Mouse (Mus musculus): ENCODE results near the gene Steap3. TPM values are rescaled to one million over a fixed set of nuclear protein-coding genes. Genes with fewer than 3 reads are reported as not detected.

The Steap3 gene
- polyA plus RNA-seq, 1 experiment from 2014 or later, result 3.0 TPM

GRCm38 (mm10) chr1:120229723-120230471, 42.6 kb downstream of the Steap3 start:
- ATAC-seq (ENCODE audit: insufficient read depth, low FRiP score, low TSS enrichment), result no peak
- Histone ChIP-seq H3K4me3 (ENCODE audit: low read depth, low read length) (no peak overlapping the region), H3K27me3 (ENCODE audit: control insufficient read depth, insufficient read depth, low read length) (no peaks in the 10 kb centered on the region), H3K9ac (ENCODE audit: low read length) (no peak overlapping the region), H3K36me3 (ENCODE audit: control insufficient read depth, insufficient read depth, low read length) (no peaks in the 10 kb centered on the region), H3K9me3 (ENCODE audit: control insufficient read depth, low read length) (no peaks in the 10 kb centered on the region), H3K27ac (ENCODE audit: low read depth, low read length) (no peak overlapping the region), H3K4me2 (ENCODE audit: low read depth) (no peak overlapping the region), H3K4me1 (ENCODE audit: control insufficient read depth, insufficient read depth, low read length) (no peaks in the 10 kb centered on the region)
- 78% methylated on average over 10 of the region's 10 CpGs for WGBS
- DNase-seq (ENCODE audit: low spot score), result no peak

GRCm38 (mm10) chr1:120223613-120224012, 48.9 kb downstream of the Steap3 start:
- no peak for DNase-seq (ENCODE audit: low spot score)
- WGBS, result 80% methylated on average over 4 of the region's 4 CpGs
- no peaks in the 10 kb centered on the region for H3K4me1 ChIP-seq (ENCODE audit: control insufficient read depth, insufficient read depth, low read length)

GRCm38 (mm10) chr1:120221285-120221684, 51.2 kb downstream of the Steap3 start:
- H3K4me2 ChIP-seq (ENCODE audit: low read depth), result no peak overlapping the region
- H3K9me3 ChIP-seq (ENCODE audit: control insufficient read depth, low read length), result no peaks in the 10 kb centered on the region
- no peak overlapping the region for H3K4me3 ChIP-seq (ENCODE audit: low read depth, low read length)
- DNase-seq (ENCODE audit: low spot score), result no peak
- WGBS, result 54% methylated on average over 2 of the region's 2 CpGs
- H3K36me3 ChIP-seq (ENCODE audit: control insufficient read depth, insufficient read depth, low read length), result no peaks in the 10 kb centered on the region
- no peak for ATAC-seq (ENCODE audit: insufficient read depth, low FRiP score, low TSS enrichment)
- no peak overlapping the region for H3K9ac ChIP-seq (ENCODE audit: low read length)
- no peak overlapping the region for H3K27ac ChIP-seq (ENCODE audit: low read depth, low read length)
- H3K27me3 ChIP-seq (ENCODE audit: control insufficient read depth, insufficient read depth, low read length), result no peaks in the 10 kb centered on the region
- H3K4me1 ChIP-seq (ENCODE audit: control insufficient read depth, insufficient read depth, low read length), result no peaks in the 10 kb centered on the region

More at GRCm38 (mm10) chr1:120223613-120224012, 48.9 kb downstream of the Steap3 start:
- Histone ChIP-seq H3K4me2 (ENCODE audit: low read depth) (no peak overlapping the region), H3K9ac (ENCODE audit: low read length) (no peak overlapping the region), H3K9me3 (ENCODE audit: control insufficient read depth, low read length) (no peaks in the 10 kb centered on the region), H3K27ac (ENCODE audit: low read depth, low read length) (no peak overlapping the region), H3K4me3 (ENCODE audit: low read depth, low read length) (no peak overlapping the region), H3K36me3 (ENCODE audit: control insufficient read depth, insufficient read depth, low read length) (no peaks in the 10 kb centered on the region), H3K27me3 (ENCODE audit: control insufficient read depth, insufficient read depth, low read length) (no peaks in the 10 kb centered on the region)
- ATAC-seq (ENCODE audit: insufficient read depth, low FRiP score, low TSS enrichment), result no peak

GRCm38 (mm10) chr1:120220841-120221240, 51.7 kb downstream of the Steap3 start:
- no peak for ATAC-seq (ENCODE audit: insufficient read depth, low FRiP score, low TSS enrichment)
- 76% methylated on average over 6 of the region's 6 CpGs for WGBS

GRCm38 (mm10) chr1:120208502-120209230, 63.8 kb downstream of the Steap3 start:
- no peaks in the 10 kb centered on the region for H3K4me1 ChIP-seq (ENCODE audit: control insufficient read depth, insufficient read depth, low read length)
- H3K9ac ChIP-seq (ENCODE audit: low read length), result no peak overlapping the region
- no peaks in the 10 kb centered on the region for H3K9me3 ChIP-seq (ENCODE audit: control insufficient read depth, low read length)
- H3K27ac ChIP-seq (ENCODE audit: low read depth, low read length), result no peak overlapping the region
- ATAC-seq (ENCODE audit: insufficient read depth, low FRiP score, low TSS enrichment) (no peak), DNase-seq (ENCODE audit: low spot score) (no peak)
- WGBS, result 82% methylated on average over 11 of the region's 11 CpGs
- H3K4me3 ChIP-seq (ENCODE audit: low read depth, low read length), result no peak overlapping the region
- no peak overlapping the region for H3K4me2 ChIP-seq (ENCODE audit: low read depth)
- no peaks in the 10 kb centered on the region for H3K27me3 ChIP-seq (ENCODE audit: control insufficient read depth, insufficient read depth, low read length)
- no peaks in the 10 kb centered on the region for H3K36me3 ChIP-seq (ENCODE audit: control insufficient read depth, insufficient read depth, low read length)

More at GRCm38 (mm10) chr1:120220841-120221240, 51.7 kb downstream of the Steap3 start:
- Histone ChIP-seq H3K9me3 (ENCODE audit: control insufficient read depth, low read length) (no peaks in the 10 kb centered on the region), H3K27ac (ENCODE audit: low read depth, low read length) (no peak overlapping the region), H3K9ac (ENCODE audit: low read length) (no peak overlapping the region), H3K4me2 (ENCODE audit: low read depth) (no peak overlapping the region), H3K4me1 (ENCODE audit: control insufficient read depth, insufficient read depth, low read length) (no peaks in the 10 kb centered on the region), H3K36me3 (ENCODE audit: control insufficient read depth, insufficient read depth, low read length) (no peaks in the 10 kb centered on the region), H3K27me3 (ENCODE audit: control insufficient read depth, insufficient read depth, low read length) (no peaks in the 10 kb centered on the region), H3K4me3 (ENCODE audit: low read depth, low read length) (no peak overlapping the region)
- DNase-seq (ENCODE audit: low spot score), result no peak

- DNase-seq (ENCODE audit: low spot score) (no peak), ATAC-seq (ENCODE audit: insufficient read depth, low FRiP score, low TSS enrichment) (no peak)
- Histone ChIP-seq H3K4me3 (ENCODE audit: low read depth, low read length) (no peak overlapping the region), H3K36me3 (ENCODE audit: control insufficient read depth, insufficient read depth, low read length) (no peaks in the 10 kb centered on the region), H3K4me2 (ENCODE audit: low read depth) (no peak overlapping the region), H3K9ac (ENCODE audit: low read length) (no peak overlapping the region), H3K27me3 (ENCODE audit: control insufficient read depth, insufficient read depth, low read length) (no peaks in the 10 kb centered on the region), H3K9me3 (ENCODE audit: control insufficient read depth, low read length) (no peaks in the 10 kb centered on the region), H3K4me1 (ENCODE audit: control insufficient read depth, insufficient read depth, low read length) (no peaks in the 10 kb centered on the region), H3K27ac (ENCODE audit: low read depth, low read length) (no peak overlapping the region)
- WGBS, result 68% methylated on average over 6 of the region's 6 CpGs
Observed at GRCm38 (mm10) chr1:120207568-120207967, 64.9 kb downstream of the Steap3 start.

GRCm38 (mm10) chr1:120204834-120205233, 67.7 kb downstream of the Steap3 start:
- H3K36me3 ChIP-seq (ENCODE audit: control insufficient read depth, insufficient read depth, low read length), result no peaks in the 10 kb centered on the region
- no peaks in the 10 kb centered on the region for H3K9me3 ChIP-seq (ENCODE audit: control insufficient read depth, low read length)
- ATAC-seq (ENCODE audit: insufficient read depth, low FRiP score, low TSS enrichment) (no peak), DNase-seq (ENCODE audit: low spot score) (no peak)
- no peak overlapping the region for H3K27ac ChIP-seq (ENCODE audit: low read depth, low read length)
- H3K4me2 ChIP-seq (ENCODE audit: low read depth), result no peak overlapping the region
- no peaks in the 10 kb centered on the region for H3K27me3 ChIP-seq (ENCODE audit: control insufficient read depth, insufficient read depth, low read length)
- no peaks in the 10 kb centered on the region for H3K4me1 ChIP-seq (ENCODE audit: control insufficient read depth, insufficient read depth, low read length)
- no peak overlapping the region for H3K9ac ChIP-seq (ENCODE audit: low read length)
- no peak overlapping the region for H3K4me3 ChIP-seq (ENCODE audit: low read depth, low read length)
- 32% methylated on average over 1 of the region's 1 CpGs for WGBS

GRCm38 (mm10) chr1:120203836-120204235, 68.7 kb downstream of the Steap3 start:
- WGBS, result 89% methylated on average over 5 of the region's 5 CpGs

GRCm38 (mm10) chr1:120202542-120202941, 70.0 kb downstream of the Steap3 start:
- 70% methylated on average over 3 of the region's 3 CpGs for WGBS
- ATAC-seq (ENCODE audit: insufficient read depth, low FRiP score, low TSS enrichment) (no peak), DNase-seq (ENCODE audit: low spot score) (no peak)
- Histone ChIP-seq H3K4me2 (ENCODE audit: low read depth) (no peak overlapping the region), H3K9me3 (ENCODE audit: control insufficient read depth, low read length) (no peaks in the 10 kb centered on the region), H3K36me3 (ENCODE audit: control insufficient read depth, insufficient read depth, low read length) (no peaks in the 10 kb centered on the region), H3K4me1 (ENCODE audit: control insufficient read depth, insufficient read depth, low read length) (no peaks in the 10 kb centered on the region), H3K27me3 (ENCODE audit: control insufficient read depth, insufficient read depth, low read length) (no peaks in the 10 kb centered on the region), H3K9ac (ENCODE audit: low read length) (no peak overlapping the region), H3K27ac (ENCODE audit: low read depth, low read length) (no peak overlapping the region), H3K4me3 (ENCODE audit: low read depth, low read length) (no peak overlapping the region)

More at GRCm38 (mm10) chr1:120203836-120204235, 68.7 kb downstream of the Steap3 start:
- H3K27me3 ChIP-seq (ENCODE audit: control insufficient read depth, insufficient read depth, low read length), result no peaks in the 10 kb centered on the region
- no peak for ATAC-seq (ENCODE audit: insufficient read depth, low FRiP score, low TSS enrichment)
- H3K27ac ChIP-seq (ENCODE audit: low read depth, low read length), result no peak overlapping the region
- H3K9me3 ChIP-seq (ENCODE audit: control insufficient read depth, low read length), result no peaks in the 10 kb centered on the region
- no peaks in the 10 kb centered on the region for H3K36me3 ChIP-seq (ENCODE audit: control insufficient read depth, insufficient read depth, low read length)
- H3K9ac ChIP-seq (ENCODE audit: low read length), result no peak overlapping the region
- H3K4me2 ChIP-seq (ENCODE audit: low read depth), result no peak overlapping the region
- DNase-seq (ENCODE audit: low spot score), result no peak
- no peak overlapping the region for H3K4me3 ChIP-seq (ENCODE audit: low read depth, low read length)
- no peaks in the 10 kb centered on the region for H3K4me1 ChIP-seq (ENCODE audit: control insufficient read depth, insufficient read depth, low read length)

Data from neural tube, embryonic 11.5 days (tissue).